Mouse (Mus musculus) heart, embryonic 11.5 days (tissue): ENCODE results near the gene Gm5294. TPM values are rescaled to one million over a fixed set of nuclear protein-coding genes. Genes with fewer than 3 reads are reported as not detected.

Experiments
- ATAC-seq: fragments of 200-750 bp; cut with Nextera tagmentation; replicated peaks from 2 replicates; pipeline ENCODE4 v1.8.0; 2017; ENCODE audit warnings: moderate library complexity; ENCODE audit not compliant: insufficient number of reproducible peaks, low FRiP score, low TSS enrichment
- H3K27ac ChIP-seq: fragments of 300-500 bp; sonication (generic); 2 replicates; pipeline ENCODE4 v1.5.1; 2014; ENCODE audit warnings: mild to moderate bottlenecking, low read depth, low read length
- H3K27me3 ChIP-seq: fragments of 300-500 bp; sonication (generic); 2 replicates; pipeline ENCODE4 v1.6.1; 2014; ENCODE audit warnings: mild to moderate bottlenecking, low read length, mixed read lengths; ENCODE audit not compliant: control insufficient read depth, insufficient read depth
- H3K36me3 ChIP-seq: fragments of 300-500 bp; sonication (generic); 2 replicates; pipeline ENCODE4 v1.6.1; 2014; ENCODE audit warnings: mild to moderate bottlenecking, low read length, moderate library complexity, mixed read lengths; ENCODE audit not compliant: control insufficient read depth, insufficient read depth
- H3K4me1 ChIP-seq: fragments of 300-500 bp; sonication (generic); 2 replicates; pipeline ENCODE4 v1.6.1; 2014; ENCODE audit warnings: low read length; ENCODE audit not compliant: control insufficient read depth, insufficient read depth
- H3K4me2 ChIP-seq: fragments of 300-500 bp; sonication (generic); 2 replicates; pipeline ENCODE4 v1.6.1; 2014; ENCODE audit warnings: mild to moderate bottlenecking, moderate library complexity
- H3K4me3 ChIP-seq: fragments of 300-500 bp; sonication (generic); 2 replicates; pipeline ENCODE4 v1.5.1; 2014; ENCODE audit warnings: low read depth, low read length
- H3K9ac ChIP-seq: fragments of 300-500 bp; sonication (generic); 2 replicates; pipeline ENCODE4 v1.6.1; 2014; ENCODE audit warnings: mild to moderate bottlenecking, low read depth, low read length, moderate library complexity
- H3K9me3 ChIP-seq: fragments of 300-500 bp; sonication (generic); replicated peaks from 2 replicates; pipeline ENCODE4 v1.6.1; 2016; ENCODE audit warnings: low read length; ENCODE audit not compliant: control insufficient read depth
- whole genome bisulfite sequencing: fragments of 180-500 bp; shearing (Covaris S2); extraction: QIAGEN DNeasy Blood & Tissue Kit; methylation state at CpG from one replicate; pipeline ENCODE4 v1.1.7; 2014; ENCODE audit not compliant: insufficient replicate concordance; 5-methylcytosine and 5-hydroxymethylcytosine counted together
- polyA plus RNA-seq: library from polyadenylated mRNA; unstranded; fragments of >200 nt; fragmentation: Nextera tagmentation; extraction: Ambion mirVana; gene quantifications from 2 replicates; pipeline ENCODE4 v1.2.1, GENCODE M21; 2014

The Gm5294 gene
- polyA plus RNA-seq, 1 experiment from 2014 or later = not detected

- Histone ChIP-seq H3K9me3 (no peaks in the 10 kb centered on the region), H3K27ac (no peak overlapping the region), H3K4me2 (no peak overlapping the region), H3K4me3 (no peak overlapping the region), H3K4me1 (no peaks in the 10 kb centered on the region; the same call in 1 of the 2 replicates), H3K27me3 (no peaks in the 10 kb centered on the region), H3K36me3 (no peaks in the 10 kb centered on the region), H3K9ac (no peak overlapping the region)
- 67% methylated on average over 3 of the region's 3 CpGs for WGBS
- no peak for ATAC-seq
Measured at GRCm38 (mm10) chr5:138834910-138835309, 15.0 kb downstream of the Gm5294 start.

- H3K9ac ChIP-seq = no peak overlapping the region
- no peak for ATAC-seq
- 85% methylated on average over 4 of the region's 4 CpGs for WGBS
- no peak overlapping the region for H3K27ac ChIP-seq
- H3K36me3 ChIP-seq = no peaks in the 10 kb centered on the region
- no peak overlapping the region for H3K4me3 ChIP-seq
- H3K4me1 ChIP-seq = no peaks in the 10 kb centered on the region
- no peaks in the 10 kb centered on the region for H3K27me3 ChIP-seq
- H3K4me2 ChIP-seq = no peak overlapping the region
- H3K9me3 ChIP-seq = no peaks in the 10 kb centered on the region
Measured at GRCm38 (mm10) chr5:138840981-138841380, 21.1 kb downstream of the Gm5294 start.

- 0 out of 2 replicates have a peak, but pooled peaks cover 2% of the 10 kb centered on the region for H3K27me3 ChIP-seq
- no peaks in the 10 kb centered on the region for H3K4me1 ChIP-seq
- no peak for ATAC-seq
- no peak overlapping the region for H3K4me2 ChIP-seq
- 67% methylated on average over 9 of the region's 9 CpGs for WGBS
- H3K9me3 ChIP-seq = no peaks in the 10 kb centered on the region
- no peak overlapping the region for H3K27ac ChIP-seq
- no peaks in the 10 kb centered on the region for H3K36me3 ChIP-seq
- no peak overlapping the region for H3K4me3 ChIP-seq
- no peak overlapping the region for H3K9ac ChIP-seq
Measured at GRCm38 (mm10) chr5:138843168-138843824, 23.4 kb downstream of the Gm5294 start.

- Histone ChIP-seq H3K36me3 (no peaks in the 10 kb centered on the region), H3K4me3 (no peak overlapping the region), H3K4me1 (no peaks in the 10 kb centered on the region), H3K4me2 (no peak overlapping the region), H3K27ac (no peak overlapping the region), H3K27me3 (0 out of 2 replicates have a peak, but pooled peaks cover 2% of the 10 kb centered on the region), H3K9me3 (no peaks in the 10 kb centered on the region), H3K9ac (no peak overlapping the region)
- no peak for ATAC-seq
- 42% methylated on average over 4 of the region's 4 CpGs for WGBS
Measured at GRCm38 (mm10) chr5:138846506-138846905, 26.6 kb downstream of the Gm5294 start.

- Histone ChIP-seq H3K4me3 (no peak overlapping the region), H3K9ac (no peak overlapping the region), H3K4me1 (no peaks in the 10 kb centered on the region), H3K27me3 (0 out of 2 replicates have a peak, but pooled peaks cover 2% of the 10 kb centered on the region), H3K36me3 (no peaks in the 10 kb centered on the region), H3K9me3 (no peaks in the 10 kb centered on the region), H3K4me2 (no peak overlapping the region), H3K27ac (no peak overlapping the region)
- WGBS = 9% methylated on average over 7 of the region's 7 CpGs
- peak; percentile 49; the same call in 1 of the 2 replicates for ATAC-seq
Measured at GRCm38 (mm10) chr5:138848102-138848501, 28.2 kb downstream of the Gm5294 start.

DNA sequence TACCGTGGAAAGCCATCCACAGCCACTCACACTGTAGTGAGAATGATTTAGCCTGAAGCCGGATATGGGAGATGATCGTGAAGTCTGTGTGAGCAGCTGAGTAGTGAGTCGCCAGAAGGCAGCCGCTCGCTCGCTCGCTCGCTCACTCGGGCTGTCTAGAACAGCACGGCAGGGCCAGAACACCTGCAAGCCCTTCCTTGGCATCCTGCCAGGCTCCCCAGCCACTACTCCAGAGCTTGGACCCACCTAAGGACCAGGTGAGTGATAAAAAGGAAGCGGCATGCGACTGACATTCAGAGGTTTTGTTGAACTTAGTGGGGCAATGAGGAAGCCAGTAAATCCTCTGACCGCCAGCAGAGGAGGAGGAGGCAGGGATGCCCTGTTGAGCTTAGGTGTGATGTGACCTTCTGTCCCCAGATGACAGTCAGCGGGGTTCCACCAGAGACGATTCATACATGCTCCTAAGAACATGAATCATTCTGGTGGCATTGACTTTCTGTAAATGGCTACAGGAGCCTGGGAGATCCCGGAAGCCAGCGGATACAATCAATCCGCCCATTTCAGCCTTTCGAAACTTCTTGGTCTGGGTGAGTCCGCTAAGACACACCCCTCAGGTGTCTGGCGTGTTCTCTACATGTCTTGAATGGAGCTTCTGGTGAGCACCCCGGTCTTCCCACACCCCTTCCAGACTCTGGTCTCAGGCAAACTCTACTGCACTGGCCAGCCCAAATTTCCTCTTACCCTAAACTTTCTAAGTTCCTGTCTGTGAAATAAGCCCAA, 30.0 kb downstream of the Gm5294 start:
- no peak overlapping the region for H3K27ac ChIP-seq
- no peak overlapping the region for H3K9ac ChIP-seq
- H3K4me3 ChIP-seq = no peak overlapping the region
- no peaks in the 10 kb centered on the region for H3K36me3 ChIP-seq
- H3K9me3 ChIP-seq = no peaks in the 10 kb centered on the region
- H3K27me3 ChIP-seq = 0 out of 2 replicates have a peak, but pooled peaks cover 2% of the 10 kb centered on the region
- no peak for ATAC-seq
- WGBS = 72% methylated on average over 23 of the region's 23 CpGs
- no peak overlapping the region for H3K4me2 ChIP-seq
- H3K4me1 ChIP-seq = no peaks in the 10 kb centered on the region

DNA sequence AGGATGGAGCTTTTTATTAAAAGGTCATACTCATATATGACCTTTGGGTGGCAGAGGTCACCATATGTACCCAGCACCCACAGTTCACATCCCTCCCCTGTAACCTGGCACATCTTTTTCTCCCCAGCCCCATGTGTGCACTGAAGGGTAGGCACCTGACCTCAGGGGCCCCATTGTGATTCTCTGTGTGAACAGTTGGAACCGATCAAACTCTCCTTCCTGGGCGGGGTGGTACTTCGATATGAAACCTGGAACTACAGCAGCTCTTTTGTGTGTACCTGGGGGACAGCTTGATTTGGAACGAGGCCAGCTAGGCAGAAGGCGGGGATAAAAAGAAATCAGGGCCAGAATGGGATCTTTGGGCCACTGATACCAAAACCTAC, 30.6 kb downstream of the Gm5294 start:
- H3K4me3 ChIP-seq = no peak overlapping the region
- no peak overlapping the region for H3K9ac ChIP-seq
- WGBS = 78% methylated on average over 5 of the region's 5 CpGs
- no peak overlapping the region for H3K27ac ChIP-seq
- H3K4me1 ChIP-seq = no peaks in the 10 kb centered on the region
- H3K27me3 ChIP-seq = 0 out of 2 replicates have a peak, but pooled peaks cover 2% of the 10 kb centered on the region
- ATAC-seq = no peak
- H3K36me3 ChIP-seq = no peaks in the 10 kb centered on the region
- no peak overlapping the region for H3K4me2 ChIP-seq
- no peaks in the 10 kb centered on the region for H3K9me3 ChIP-seq

DNA sequence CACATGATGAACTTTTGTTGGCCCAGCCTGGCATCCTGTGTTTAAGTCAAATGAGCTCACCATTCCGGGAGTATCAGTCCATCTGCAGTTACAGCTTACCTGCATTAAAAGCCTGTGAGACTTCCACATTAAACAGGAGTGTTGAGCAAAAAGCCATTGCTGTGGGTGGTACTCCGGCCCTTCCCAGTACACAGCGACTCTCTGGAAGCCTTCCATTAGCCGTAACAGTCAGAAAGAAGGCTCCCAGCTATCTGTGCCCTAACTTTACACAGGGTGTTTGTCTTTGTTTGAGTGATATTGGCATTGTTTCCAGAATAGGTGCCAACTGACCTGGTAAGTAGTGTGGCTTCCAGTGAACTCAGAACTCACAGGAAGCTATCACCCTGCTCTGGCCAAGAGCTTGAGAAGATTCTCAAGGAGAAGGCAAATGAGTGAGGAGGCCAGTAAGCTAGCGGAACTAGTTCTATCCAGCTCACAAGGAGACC, 31.5 kb downstream of the Gm5294 start:
- Histone ChIP-seq H3K4me2 (no peak overlapping the region), H3K4me3 (no peak overlapping the region), H3K27ac (no peak overlapping the region), H3K9me3 (no peaks in the 10 kb centered on the region), H3K4me1 (no peaks in the 10 kb centered on the region), H3K27me3 (0 out of 2 replicates have a peak, but pooled peaks cover 2% of the 10 kb centered on the region), H3K9ac (no peak overlapping the region), H3K36me3 (no peaks in the 10 kb centered on the region)
- ATAC-seq = no peak
- WGBS = 80% methylated on average over 5 of the region's 5 CpGs
